Mouse (Mus musculus): ENCODE data around the gene Vmn1r18. TPM values are rescaled to one million over a fixed set of nuclear protein-coding genes. Genes with fewer than 3 reads are reported as not detected.

Vmn1r18 gene
- polyA plus RNA-seq, 1 experiment from 2014 or later = not detected

- H3K4me2 ChIP-seq (ENCODE audit: low read depth, low read length) = no peak within 1 kb of the TSS
- H3K36me3 ChIP-seq (replicated peaks; ENCODE audit: control insufficient read depth, insufficient read depth, low read depth, low read length) = no peaks in the 10 kb centered on the region
- no peak for DNase-seq (ENCODE audit: low spot score)
- H3K9ac ChIP-seq (replicated peaks; ENCODE audit: low read length) = no peak within 1 kb of the TSS
- WGBS = 81% methylated on average over 3 of the region's 3 CpGs
- H3K9me3 ChIP-seq (replicated peaks; ENCODE audit: control insufficient read depth, low read length) = no peaks in the 10 kb centered on the region
- no peaks in the 10 kb centered on the region for H3K4me1 ChIP-seq (ENCODE audit: control insufficient read depth, insufficient read depth, low read length)
- no peak for ATAC-seq (replicated peaks; ENCODE audit: insufficient number of reproducible peaks, low FRiP score, low TSS enrichment, low read depth)
- H3K4me3 ChIP-seq (ENCODE audit: low read depth, low read length) = no peak within 1 kb of the TSS
- H3K27ac ChIP-seq (replicated peaks; ENCODE audit: low read depth, low read length) = no peak within 1 kb of the TSS
- no peaks in the 10 kb centered on the region for H3K27me3 ChIP-seq (ENCODE audit: control insufficient read depth, insufficient read depth, low read length)
Observed at GRCm38 (mm10) chr6:57329394-57329793, 66.2 kb downstream of the Vmn1r18 start, which contains the start of gene Vmn1r16. Vmn1r16 (minus strand) TSS chr6:57329494.

Other genes with a start within 250 kb of the Vmn1r18 start
- not detected in 2 replicates for gene Vmn1r12, start 238.9 kb downstream of the Vmn1r18 start, polyA plus RNA-seq (2014; fragmentation: Nextera tagmentation; extraction: Ambion mirVana)
- not detected in 2 replicates for gene Vmn1r13, start 192.5 kb downstream of the Vmn1r18 start, polyA plus RNA-seq (2014; fragmentation: Nextera tagmentation; extraction: Ambion mirVana)
- gene Vmn1r14, start 164.1 kb downstream of the Vmn1r18 start, polyA plus RNA-seq (2014; fragmentation: Nextera tagmentation; extraction: Ambion mirVana) = not detected in 2 replicates
- not detected in 2 replicates for gene Vmn1r15, start 137.8 kb downstream of the Vmn1r18 start, polyA plus RNA-seq (2014; fragmentation: Nextera tagmentation; extraction: Ambion mirVana)
- gene Vmn1r16, start 66.3 kb downstream of the Vmn1r18 start, polyA plus RNA-seq (2014; fragmentation: Nextera tagmentation; extraction: Ambion mirVana) = not detected in 2 replicates
- gene Vmn1r17, start 32.1 kb downstream of the Vmn1r18 start, polyA plus RNA-seq (2014; fragmentation: Nextera tagmentation; extraction: Ambion mirVana) = not detected in 2 replicates
- not detected in 2 replicates for gene Vmn1r19, start 8.0 kb upstream of the Vmn1r18 start, polyA plus RNA-seq (2014; fragmentation: Nextera tagmentation; extraction: Ambion mirVana)
- gene Vmn1r20, start 33.1 kb upstream of the Vmn1r18 start, polyA plus RNA-seq (2014; fragmentation: Nextera tagmentation; extraction: Ambion mirVana) = not detected in 2 replicates
- gene Ppm1k, start 139.7 kb upstream of the Vmn1r18 start, polyA plus RNA-seq (2014; fragmentation: Nextera tagmentation; extraction: Ambion mirVana) = 4.3 and 4.4 TPM in 2 replicates
- gene Herc6, start 185.2 kb upstream of the Vmn1r18 start, polyA plus RNA-seq (2014; fragmentation: Nextera tagmentation; extraction: Ambion mirVana) = 3.5 and 3.8 TPM in 2 replicates